Mouse (Mus musculus) brain, embryonic 14.5 days (tissue): Measurements from ENCODE around the gene Neil3.

Source experiments
- CTCF ChIP-seq: fragments of 200-500 bp; IDR thresholded peaks from 2 replicates; pipeline ENCODE4 v1.5.1; 2012; ENCODE audit warnings: inconsistent platforms, mild to moderate bottlenecking, moderate library complexity, borderline replicate concordance; ENCODE audit not compliant: insufficient read depth, insufficient read length; ENCODE audit errors: extremely low read depth
- POLR2A ChIP-seq: fragments of 200-500 bp; IDR thresholded peaks from 2 replicates; pipeline ENCODE4 v1.6.1; 2012; ENCODE audit warnings: mild to moderate bottlenecking, inconsistent platforms, borderline replicate concordance; ENCODE audit not compliant: poor library complexity, insufficient read depth, insufficient read length, severe bottlenecking; ENCODE audit errors: extremely low read depth

- TF ChIP-seq CTCF (no peak), POLR2A (no peak)
Observed at GRCm38 (mm10) chr8:53600826-53601225, 38.0 kb downstream of the Neil3 start.
